Mouse (Mus musculus): ENCODE data around the gene Cyb561a3. TPM values are rescaled to one million over a fixed set of nuclear protein-coding genes. Genes with fewer than 3 reads are reported as not detected.

The Cyb561a3 gene
- total RNA-seq, 1 experiment from 2014 or later = 30.9 TPM

GRCm38 (mm10) chr19:10589127-10589857 is 12.3 kb downstream of the Cyb561a3 start:
- ATAC-seq (replicated peaks; ENCODE audit: low read depth, poor library complexity, severe bottlenecking) = peak; percentile 88

DNA sequence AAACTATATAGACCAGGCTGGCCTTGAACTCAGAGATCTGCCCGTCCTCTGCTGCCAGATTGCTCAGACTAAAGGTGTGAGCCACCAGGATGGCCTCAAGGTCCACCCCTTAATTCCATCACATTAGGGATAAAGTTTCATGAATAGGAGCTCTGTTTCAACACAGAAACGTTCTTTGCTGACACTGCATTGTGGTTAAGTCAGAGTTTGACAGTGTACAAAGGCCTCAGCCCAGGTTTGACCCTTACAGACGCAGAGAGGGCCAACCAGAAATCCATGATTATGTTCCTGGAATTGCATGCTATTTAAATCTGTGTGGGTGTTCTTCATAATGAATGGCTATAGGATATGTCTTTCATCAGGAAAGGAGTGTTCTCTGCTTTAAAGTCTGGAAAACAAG is 13.3 kb downstream of the Cyb561a3 start:
- ATAC-seq (replicated peaks; ENCODE audit: low read depth, poor library complexity, severe bottlenecking) = no peak

DNA sequence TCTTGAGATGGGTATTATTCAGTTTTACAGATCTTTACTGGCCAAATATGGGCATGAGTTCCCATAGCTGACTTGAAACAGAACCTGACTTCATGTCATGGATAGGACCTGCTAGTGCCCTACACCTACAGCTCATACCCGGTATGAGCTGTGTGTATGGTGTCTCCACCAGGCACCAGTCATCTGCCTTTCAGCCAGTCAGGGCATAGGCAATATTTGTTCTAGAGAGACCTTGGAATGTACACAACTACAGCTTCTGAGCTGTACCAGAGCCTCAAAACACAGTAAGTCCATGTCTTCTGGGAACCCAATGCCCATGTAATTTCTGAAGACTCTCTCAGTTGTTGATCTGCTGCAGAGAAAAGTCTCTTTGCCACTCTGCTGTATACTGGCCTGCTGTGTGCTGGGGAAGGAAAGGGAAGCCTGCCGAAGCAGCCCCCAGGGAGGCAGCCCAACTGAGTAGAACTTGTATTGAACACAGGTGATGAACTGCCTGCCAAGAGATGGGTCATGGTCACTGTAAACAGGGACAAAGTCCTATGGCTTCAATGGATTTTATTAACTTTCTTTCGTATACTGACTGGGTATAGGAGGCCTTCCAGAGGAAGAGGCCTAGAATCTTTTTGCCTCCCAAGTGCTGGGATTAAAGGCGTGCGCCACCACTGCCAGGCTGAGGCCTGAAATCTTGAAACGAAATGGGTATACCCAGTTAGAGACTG is 14.8 kb downstream of the Cyb561a3 start:
- ATAC-seq (replicated peaks; ENCODE audit: low read depth, poor library complexity, severe bottlenecking) = no peak

- peak; percentile 63 for ATAC-seq (replicated peaks; ENCODE audit: low read depth, poor library complexity, severe bottlenecking)
These were observed 21.2 kb downstream of the Cyb561a3 start for GRCm38 (mm10) chr19:10598188-10598587.

DNA sequence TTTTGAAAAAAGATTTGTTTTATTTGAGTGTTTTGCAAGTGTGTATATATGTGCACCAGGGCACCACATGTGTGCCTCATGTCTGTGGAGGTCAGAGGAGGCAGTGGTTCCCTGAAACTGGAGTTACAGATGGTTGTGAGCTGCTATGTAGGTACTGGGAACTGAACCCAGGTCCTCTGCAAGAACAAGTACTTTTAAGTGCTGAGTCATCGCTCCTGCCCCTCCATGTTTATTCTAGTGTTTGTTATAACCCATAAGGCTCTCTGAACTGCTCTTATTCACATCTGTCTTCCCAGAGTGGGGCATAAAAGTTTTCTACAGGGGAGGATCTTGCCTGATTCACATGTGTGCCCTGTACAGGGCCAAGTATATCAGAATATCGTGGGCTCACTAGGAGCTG is 22.7 kb downstream of the Cyb561a3 start:
- ATAC-seq (replicated peaks; ENCODE audit: low read depth, poor library complexity, severe bottlenecking) = no peak

GRCm38 (mm10) chr19:10602247-10602769 is 25.3 kb downstream of the Cyb561a3 start:
- ATAC-seq (replicated peaks; ENCODE audit: low read depth, poor library complexity, severe bottlenecking) = no peak

- ATAC-seq (replicated peaks; ENCODE audit: low read depth, poor library complexity, severe bottlenecking) = peak; percentile 59
These were observed 25.8 kb downstream of the Cyb561a3 start for GRCm38 (mm10) chr19:10602787-10603186.

DNA sequence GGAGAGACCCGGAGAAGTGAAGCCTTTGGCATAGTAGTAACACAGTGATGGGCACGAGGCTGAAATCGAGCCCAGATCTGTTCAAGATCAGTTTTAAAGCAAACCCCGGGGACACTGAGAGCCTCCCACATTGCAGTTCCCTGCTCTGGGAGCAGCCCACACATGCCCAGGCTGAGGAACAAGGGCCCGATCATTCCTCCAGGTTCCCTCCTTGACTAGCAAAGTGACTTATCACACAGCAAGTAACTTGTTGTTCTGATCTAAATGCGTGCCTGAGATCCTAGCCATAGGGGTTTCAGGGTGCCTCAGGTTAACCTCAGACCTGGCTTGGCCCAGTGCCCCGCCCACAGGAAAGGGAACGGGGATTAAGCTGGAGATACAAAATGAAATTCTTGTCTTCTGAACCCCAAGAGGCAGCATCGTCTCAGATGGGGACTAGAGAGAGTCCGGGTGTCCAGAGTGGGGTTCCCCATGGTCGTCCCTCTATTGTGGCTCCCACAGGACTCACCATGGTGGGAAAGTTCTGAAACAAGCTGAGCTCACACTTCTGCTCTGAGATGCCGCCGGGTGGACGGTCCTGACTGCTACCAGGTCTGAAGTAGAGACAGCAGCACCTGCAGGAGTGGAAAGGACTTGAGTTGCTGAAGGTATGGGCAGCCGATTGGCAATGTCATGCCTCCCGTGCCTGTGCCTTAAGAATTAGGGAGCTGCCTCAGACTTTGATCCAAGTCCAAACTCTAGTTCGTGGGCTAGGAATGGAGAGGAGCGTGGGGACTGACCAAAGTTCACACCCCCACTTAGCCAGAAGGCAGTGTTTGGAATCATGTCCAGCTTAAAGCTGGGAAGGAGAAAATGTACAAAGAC is 26.9 kb downstream of the Cyb561a3 start:
- no peak for ATAC-seq (replicated peaks; ENCODE audit: low read depth, poor library complexity, severe bottlenecking)

GRCm38 (mm10) chr19:10604534-10604933 is 27.6 kb downstream of the Cyb561a3 start:
- ATAC-seq (replicated peaks; ENCODE audit: low read depth, poor library complexity, severe bottlenecking) = no peak

GRCm38 (mm10) chr19:10605293-10605900 is 28.4 kb downstream of the Cyb561a3 start, which contains the start of the genes Ddb1 and Tkfc:
TSS of gene Ddb1 (plus strand) at chr19:10605327.
TSS of gene Tkfc (minus strand) at chr19:10605654.
- ATAC-seq (replicated peaks; ENCODE audit: low read depth, poor library complexity, severe bottlenecking) = peak; percentile 92

- ATAC-seq (replicated peaks; ENCODE audit: low read depth, poor library complexity, severe bottlenecking) = no peak
These were observed 29.1 kb downstream of the Cyb561a3 start for GRCm38 (mm10) chr19:10605901-10606622.

DNA sequence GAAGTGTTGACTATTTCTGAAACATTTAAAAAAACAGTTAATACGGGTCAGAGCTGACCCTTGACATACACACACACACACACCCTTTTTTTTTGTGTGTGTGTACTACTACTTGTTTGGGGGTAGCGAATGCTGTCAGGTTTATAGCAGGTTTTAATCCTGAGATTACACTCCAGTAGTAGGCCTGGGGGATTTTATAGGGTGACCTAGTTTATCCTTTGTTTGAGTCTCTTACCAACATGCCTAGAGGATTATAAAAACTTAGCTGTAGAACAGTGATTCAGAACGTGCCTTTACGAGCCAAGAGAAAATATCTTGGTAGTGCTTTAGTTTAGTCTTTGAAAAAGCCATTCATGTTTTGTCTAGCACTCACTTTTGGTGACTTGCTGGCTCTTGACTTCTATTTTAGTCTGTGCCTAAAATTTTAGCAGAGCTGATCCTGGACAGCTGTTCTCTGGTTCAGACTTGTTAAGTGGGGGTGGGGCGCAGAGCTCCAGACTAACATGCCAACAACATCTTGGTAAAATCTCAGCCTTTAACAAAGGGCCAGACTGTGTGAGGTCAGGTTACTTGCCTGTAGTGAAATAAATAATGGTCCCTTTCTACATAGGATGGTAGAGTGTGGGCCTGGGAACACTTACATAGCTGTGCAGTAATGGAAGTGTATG is 31.7 kb downstream of the Cyb561a3 start:
- ATAC-seq (replicated peaks; ENCODE audit: low read depth, poor library complexity, severe bottlenecking) = no peak

DNA sequence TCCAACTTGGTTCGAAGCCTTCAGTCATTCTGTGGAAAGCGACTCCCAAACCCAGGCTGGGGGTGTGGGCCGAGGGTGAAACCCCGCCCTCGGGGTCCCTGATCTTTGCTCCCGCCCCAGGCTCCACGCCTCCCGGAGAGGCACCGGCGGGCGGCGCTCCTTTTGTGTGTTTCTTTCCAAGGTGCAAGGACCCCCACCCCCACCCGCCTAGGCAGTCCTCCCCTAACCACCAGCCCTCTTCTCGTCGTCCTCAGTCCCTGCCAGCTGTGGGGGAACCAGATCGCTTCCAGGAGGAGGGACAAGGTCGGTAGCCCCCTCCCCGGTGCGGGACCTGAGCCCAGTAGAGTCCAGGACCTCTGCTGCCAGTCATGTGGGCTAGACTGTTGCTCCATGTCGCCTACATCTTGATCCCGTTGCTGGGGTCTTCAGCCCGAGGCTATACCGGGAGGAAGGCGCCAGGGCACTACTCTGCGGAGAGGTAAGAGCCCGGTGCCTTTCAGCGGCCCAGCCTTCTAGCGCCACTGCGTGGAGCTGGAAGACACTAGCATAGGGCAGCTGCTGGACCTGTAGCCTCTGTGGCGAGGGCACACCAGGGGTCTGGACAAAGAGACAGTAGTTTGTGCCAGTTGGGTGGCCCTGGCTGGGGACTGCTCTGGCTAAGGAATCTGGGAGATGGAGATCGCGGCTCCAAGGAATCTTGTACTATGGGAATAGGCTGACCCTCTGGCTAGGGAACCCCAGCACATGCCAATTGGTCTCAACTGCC is 57.3 kb downstream of the Cyb561a3 start, which contains the start of gene Vwce:
Vwce (plus strand) TSS at position 108 of the 766 bp plus-strand sequence.
- peak; percentile 77 for ATAC-seq (replicated peaks; ENCODE audit: low read depth, poor library complexity, severe bottlenecking)

GRCm38 (mm10) chr19:10634872-10635318 is 57.9 kb downstream of the Cyb561a3 start:
- peak; percentile 79 for ATAC-seq (replicated peaks; ENCODE audit: low read depth, poor library complexity, severe bottlenecking)

GRCm38 (mm10) chr19:10637840-10638239 is 60.9 kb downstream of the Cyb561a3 start:
- ATAC-seq (replicated peaks; ENCODE audit: low read depth, poor library complexity, severe bottlenecking) = no peak

GRCm38 (mm10) chr19:10640080-10640479 is 63.1 kb downstream of the Cyb561a3 start:
- peak; percentile 67; the same call in 1 of the 2 replicates for ATAC-seq (replicated peaks; ENCODE audit: low read depth, poor library complexity, severe bottlenecking)

DNA sequence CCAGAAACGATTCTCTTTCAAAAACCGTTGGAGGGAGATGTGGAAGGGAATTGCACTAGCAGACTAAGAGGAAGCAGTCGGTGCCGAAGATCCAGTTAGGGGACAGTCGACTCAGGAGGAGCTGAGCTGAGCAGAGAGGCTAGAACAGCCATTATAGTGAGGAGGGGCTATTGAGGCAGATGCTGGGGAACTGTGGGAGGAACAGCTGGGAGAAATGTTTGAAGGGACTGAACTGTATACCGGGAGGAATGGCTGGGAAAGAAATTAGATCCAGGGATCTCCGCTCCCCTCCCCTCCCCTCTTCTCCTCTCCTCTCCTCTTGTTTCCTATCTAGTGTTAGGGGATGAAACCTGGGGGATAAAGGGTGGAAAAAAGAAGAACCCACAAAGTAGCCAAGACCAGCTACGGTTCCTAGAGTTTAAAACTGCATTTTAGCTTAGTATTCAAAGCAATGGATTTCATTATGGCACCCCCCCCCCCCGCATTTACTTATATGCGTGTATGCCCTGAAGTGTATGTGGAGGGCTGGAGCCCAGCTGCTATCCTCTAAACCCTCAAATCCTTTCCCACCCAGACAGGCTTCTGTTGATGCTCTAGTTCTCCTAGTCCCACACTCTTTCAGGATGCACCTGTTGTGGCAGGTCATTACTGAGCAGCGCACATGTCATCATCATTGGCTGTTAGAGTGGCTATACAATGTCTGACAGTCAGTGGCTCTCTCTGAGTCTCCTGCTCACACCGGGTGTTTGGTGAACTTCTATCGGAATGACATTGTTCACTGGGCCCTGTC is 63.8 kb downstream of the Cyb561a3 start:
- ATAC-seq (replicated peaks; ENCODE audit: low read depth, poor library complexity, severe bottlenecking) = no peak

Measured in common myeloid progenitor, adult 5-6 weeks (primary cell).